8 mouse cellular contexts compared by ENCODE assay signal in genomic region chr12:111165146-111165812, GRCm38 (mm10). TPM values are rescaled to one million over a fixed set of nuclear protein-coding genes. Genes with fewer than 3 reads are reported as not detected.
DNase-seq lines count a peak whose midpoint lies in the region; ATAC-seq and TF ChIP-seq lines count a peak whose summit lies in the region.

No protein-coding gene starts in this region.

- peaks cover 37% of the 10 kb centered on the region for H3K4me1 ChIP-seq in forebrain, postnatal 0 days (ENCODE audit: insufficient read depth)
- H3K4me1 ChIP-seq in intestine, embryonic 15.5 days (replicated peaks), result peaks cover 29% of the 10 kb centered on the region
- H3K4me1 ChIP-seq in liver, embryonic 14.5 days (replicated peaks; ENCODE audit: control insufficient read depth in 2 of 2, insufficient read depth in 2 of 2, low read length in 1 of 2), result peaks cover 12 to 21% of the 10 kb centered on the region in 2 experiments

- ATAC-seq in forebrain, postnatal 0 days, result no peak
- peak; percentile 5; the same call in 1 of the 2 replicates for ATAC-seq in intestine, embryonic 15.5 days
- ATAC-seq in liver, embryonic 14.5 days (ENCODE audit: insufficient read depth), result peak; percentile 46; the same call in 1 of the 2 replicates

- no peak for TF ChIP-seq EP300 in liver, embryonic 14.5 days (IDR thresholded peaks at IDR 0.05; ENCODE audit: low read depth)

- no peaks in the 10 kb centered on the region for H3K9me3 ChIP-seq in forebrain, postnatal 0 days (ENCODE audit: low read length)
- no peaks in the 10 kb centered on the region for H3K9me3 ChIP-seq in intestine, embryonic 15.5 days
- H3K9me3 ChIP-seq in liver, embryonic 14.5 days (ENCODE audit: control insufficient read depth, low read length), result no peaks in the 10 kb centered on the region

- H3K27me3 ChIP-seq in forebrain, postnatal 0 days (ENCODE audit: insufficient read depth, low read length), result no peaks in the 10 kb centered on the region
- H3K27me3 ChIP-seq in intestine, embryonic 15.5 days (replicated peaks), result no peaks in the 10 kb centered on the region
- H3K27me3 ChIP-seq in liver, embryonic 14.5 days (ENCODE audit: control insufficient read depth, insufficient read depth, low read length), result no peaks in the 10 kb centered on the region

- H3K36me3 ChIP-seq in forebrain, postnatal 0 days (ENCODE audit: insufficient read depth), result no peaks in the 10 kb centered on the region
- H3K36me3 ChIP-seq in intestine, embryonic 15.5 days, result no peaks in the 10 kb centered on the region
- no peaks in the 10 kb centered on the region for H3K36me3 ChIP-seq in liver, embryonic 14.5 days (replicated peaks; ENCODE audit: control insufficient read depth, insufficient read depth, low read depth)

- H3K4me2 ChIP-seq in forebrain, postnatal 0 days (ENCODE audit: low read depth), result peak overlapping the region; percentile 81
- peak overlapping the region; percentile 82 for H3K4me2 ChIP-seq in intestine, embryonic 15.5 days (replicated peaks)
- peak overlapping the region; percentile 77 for H3K4me2 ChIP-seq in liver, embryonic 14.5 days (ENCODE audit: low read depth)

- peak; percentile 64 for TF ChIP-seq CTCF in layer of hippocampus, adult 2 months (conservative IDR thresholded peaks at IDR 0.05)
- peak; percentile 56 for TF ChIP-seq CTCF in forebrain, postnatal 0 days (IDR thresholded peaks at IDR 0.05; ENCODE audit: low read depth)
- TF ChIP-seq CTCF in liver, embryonic 14.5 days (IDR thresholded peaks at IDR 0.05; ENCODE audit: low read depth), result peak; percentile 78

- peak in 1 of 2 experiments; percentile 41 for DNase-seq in layer of hippocampus, adult 2 months (ENCODE audit: low spot score in 2 of 2)
- DNase-seq in layer of hippocampus, adult 8-10 months (ENCODE audit: low spot score in 2 of 2), result no peak
- DNase-seq in cerebellum, adult 18-20 months, result peak; percentile 61 to 64
- DNase-seq in forebrain, postnatal 0 days, result no peak
- peak in 1 of 3 experiments; percentile 56 for DNase-seq in liver, embryonic 14.5 days (ENCODE audit: low read depth in 3 of 3, low spot score in 3 of 3)
- peak; percentile 62 for DNase-seq in naive thymus-derived CD4-positive, alpha-beta T cell, adult 2 months (ENCODE audit: low read depth)
- DNase-seq in thymus, adult 18-20 months, result peak; percentile 32 to 43

- WGBS in forebrain, postnatal 0 days, result 63% methylated on average over 10 of the region's 10 CpGs
- 72% methylated on average over 10 of the region's 10 CpGs for WGBS in intestine, embryonic 15.5 days
- WGBS in liver, embryonic 14.5 days (ENCODE audit: insufficient replicate concordance), result 61% methylated on average over 10 of the region's 10 CpGs

- peak overlapping the region; percentile 88 for H3K27ac ChIP-seq in layer of hippocampus, adult 2 months
- H3K27ac ChIP-seq in forebrain, postnatal 0 days (ENCODE audit: low read depth, low read length), result peak overlapping the region; percentile 80
- peak overlapping the region; percentile 79 for H3K27ac ChIP-seq in intestine, embryonic 15.5 days
- peak overlapping the region; percentile 4; the same call in 1 of the 2 replicates for H3K27ac ChIP-seq in liver, embryonic 14.5 days

- H3K9ac ChIP-seq in forebrain, postnatal 0 days, result peak overlapping the region; percentile 64; the same call in 1 of the 2 replicates
- H3K9ac ChIP-seq in intestine, embryonic 15.5 days, result no peak overlapping the region
- no peak overlapping the region for H3K9ac ChIP-seq in liver, embryonic 14.5 days (replicated peaks)

- H3K4me3 ChIP-seq in layer of hippocampus, adult 2 months, result peak overlapping the region; percentile 53
- H3K4me3 ChIP-seq in forebrain, postnatal 0 days (ENCODE audit: low read depth, low read length), result no peak overlapping the region
- H3K4me3 ChIP-seq in intestine, embryonic 15.5 days (replicated peaks), result 0 out of 2 replicates have a peak overlapping the region, but pooled peaks have one; percentile 78
- peak overlapping the region; percentile 59 to 70; a peak in 3 of 4 replicates for H3K4me3 ChIP-seq in liver, embryonic 14.5 days (ENCODE audit: insufficient read depth in 1 of 2, low read depth in 2 of 2, low read length in 2 of 2)

RNA-seq across cellular contexts. Expression of gene Traf3, which starts 0.9 kb away (rescaled TPM):
- 10 to 100 TPM; 58.2 to 64.1 TPM for total RNA-seq in layer of hippocampus, adult 2 months (2021)
- total RNA-seq in layer of hippocampus, adult 8-10 months (2022), result 10 to 100 TPM; 48.0 to 54.3 (median 53.3) TPM
- 18.5 and 25.1 TPM in 2 replicates for total RNA-seq in forebrain, postnatal 0 days (2014; rRNA removed)
- polyA plus RNA-seq in forebrain, postnatal 0 days (2015; fragmentation: Nextera tagmentation; extraction: Ambion mirVana), result 6.6 and 11.5 TPM in 2 replicates
- 6.9 and 7.8 TPM in 2 replicates for polyA plus RNA-seq in intestine, embryonic 15.5 days (2015; fragmentation: Nextera tagmentation; extraction: Ambion mirVana)
- polyA plus RNA-seq in liver, embryonic 14.5 days (2012; rRNA removed), result 2.8 TPM in 2 replicates
- polyA plus RNA-seq in liver, embryonic 14.5 days (2014; fragmentation: Nextera tagmentation; extraction: Ambion mirVana), result 2.7 and 2.9 TPM in 2 replicates

RNA-seq across cellular contexts. Expression of gene 4930595D18Rik, which starts 19.0 kb away (rescaled TPM):
- not detected for total RNA-seq in layer of hippocampus, adult 2 months (2021)
- not detected for total RNA-seq in layer of hippocampus, adult 8-10 months (2022)
- total RNA-seq in forebrain, postnatal 0 days (2014; rRNA removed), result 0.31 and 0.48 TPM in 2 replicates
- not detected in 2 replicates for polyA plus RNA-seq in forebrain, postnatal 0 days (2015; fragmentation: Nextera tagmentation; extraction: Ambion mirVana)
- polyA plus RNA-seq in intestine, embryonic 15.5 days (2015; fragmentation: Nextera tagmentation; extraction: Ambion mirVana), result not detected in 2 replicates
- polyA plus RNA-seq in liver, embryonic 14.5 days (2012; rRNA removed), result not detected in 2 replicates
- polyA plus RNA-seq in liver, embryonic 14.5 days (2014; fragmentation: Nextera tagmentation; extraction: Ambion mirVana), result not detected in 2 replicates

Comparison
In these comparisons a context has a peak if more than half of its experiments do, and no peak if none do; other contexts are left out.
1. DNase-seq: peak in cerebellum, adult 18-20 months (2 of 2), naive thymus-derived CD4-positive, alpha-beta T cell, adult 2 months (single experiment) and thymus, adult 18-20 months (2 of 2); none in layer of hippocampus, adult 8-10 months (0 of 2) and forebrain, postnatal 0 days (single experiment).
2. H3K27ac ChIP-seq: peak in every context shown above with its lines; median percentile 88 in layer of hippocampus, adult 2 months; 80 in forebrain, postnatal 0 days; 79 in intestine, embryonic 15.5 days; 4 in liver, embryonic 14.5 days.
3. Peak in every context shown above with its lines, with median percentiles within 50 percentile points of each other: CTCF ChIP-seq and H3K4me2 ChIP-seq.